Mouse (Mus musculus): ENCODE measurements around the gene Klhl33.
A peak's percentile ranks its signal among the peaks of the same experiment; 100 is the strongest.
"Not testable (repeated sequence)": the region's sequence is repeated elsewhere in the genome, so short reads cannot be mapped to it uniquely, and the experiment has no call there.

Gene Klhl33

GRCm38 (mm10) chr14:50897374-50897765, at the start of gene Klhl33:
Gene Klhl33, minus strand, starts transcription at chr14:50897507.
- no peak for DNase-seq (ENCODE audit: low spot score in 2 of 2)

GRCm38 (mm10) chr14:50945526-50945925, 48.2 kb upstream of the Klhl33 start:
- DNase-seq (ENCODE audit: low spot score in 2 of 2), result not testable (repeated sequence)

DNA sequence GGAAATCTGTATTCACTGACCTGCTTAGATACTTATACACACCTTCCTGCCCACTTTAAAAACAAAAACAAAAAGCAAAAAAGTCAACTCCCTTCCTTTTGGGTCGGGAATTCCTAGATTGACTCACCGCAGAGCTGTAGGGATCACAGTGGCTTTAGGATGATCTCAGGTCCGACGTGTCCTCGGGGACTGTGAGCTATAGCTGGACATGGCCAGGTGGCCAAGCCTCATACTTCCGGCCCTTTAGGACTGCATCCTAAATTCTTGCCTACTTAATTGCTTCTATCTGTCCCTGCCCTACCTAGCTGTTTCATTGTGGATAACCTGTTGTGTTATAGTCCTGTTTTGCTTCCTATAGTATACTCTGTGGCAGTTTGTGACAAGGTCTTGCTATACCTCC, 47.8 kb upstream of the Klhl33 start:
- DNase-seq (ENCODE audit: low spot score in 2 of 2), result not testable (repeated sequence)

DNA sequence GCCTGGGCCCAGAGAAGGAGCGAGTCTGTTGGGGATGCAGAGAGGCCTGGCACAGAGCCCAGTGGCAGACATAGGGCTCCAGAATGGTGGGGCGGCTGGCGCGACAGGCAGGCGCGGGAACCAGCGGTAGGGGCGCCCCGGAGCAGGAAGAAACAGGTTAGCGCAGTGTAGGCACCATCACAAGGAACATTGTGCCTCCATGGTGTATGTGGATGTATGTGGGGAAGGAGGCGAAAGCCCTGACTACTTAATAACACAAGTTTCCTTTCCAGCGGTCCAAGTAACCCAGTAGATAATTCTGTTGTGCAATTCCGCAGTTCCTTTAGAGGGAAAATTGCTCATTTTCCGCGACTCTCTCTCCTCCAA, 47.3 kb upstream of the Klhl33 start:
- not testable (repeated sequence) for DNase-seq (ENCODE audit: low spot score in 2 of 2)

DNA sequence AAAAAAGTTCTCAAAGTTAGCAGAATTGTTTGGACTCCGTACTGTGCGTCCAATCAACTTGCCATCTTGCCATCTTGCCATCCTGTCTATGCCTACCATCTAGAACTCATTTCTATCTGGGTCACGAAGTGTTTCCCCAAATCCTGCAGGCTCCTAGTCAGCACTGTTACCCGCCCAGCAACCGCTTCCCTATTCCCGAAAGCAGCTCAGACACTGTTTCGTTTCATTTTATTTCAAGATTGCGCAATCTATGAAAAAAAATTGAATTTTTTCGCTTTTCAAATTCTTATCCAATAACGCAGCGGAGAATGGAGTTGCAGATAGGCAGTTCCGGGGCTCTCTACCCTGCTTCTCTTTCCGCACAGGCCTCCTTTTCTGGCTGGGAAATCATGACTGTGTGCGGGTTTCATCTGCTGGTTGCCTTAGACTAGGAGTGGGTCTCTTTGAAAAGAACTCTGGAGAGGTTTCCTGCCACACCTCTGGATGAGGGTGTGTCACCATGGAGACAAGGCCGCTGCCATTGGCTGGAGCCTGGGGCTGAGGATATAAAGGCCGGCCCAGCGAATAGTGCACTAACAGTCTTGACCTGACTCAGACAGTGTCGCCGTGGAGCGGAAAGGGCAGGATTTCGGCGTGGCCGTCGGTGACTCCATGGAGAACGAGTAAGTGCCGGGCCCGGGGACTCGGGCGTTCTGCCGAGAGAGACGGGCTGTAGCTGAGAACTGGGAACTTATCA, 46.8 kb upstream of the Klhl33 start, which contains the start of gene Gm49342:
Gene Gm49342, plus strand, starts transcription at position 586 of the 736 bp plus-strand sequence.
- DNase-seq (ENCODE audit: low spot score in 2 of 2), result peak; percentile 94 to 98

- no peak for DNase-seq (ENCODE audit: low spot score in 2 of 2)
Observed at GRCm38 (mm10) chr14:50938940-50939339, 41.6 kb upstream of the Klhl33 start.

- no peak for DNase-seq (ENCODE audit: low spot score in 2 of 2)
Observed at GRCm38 (mm10) chr14:50938119-50938908, 41.0 kb upstream of the Klhl33 start.

DNA sequence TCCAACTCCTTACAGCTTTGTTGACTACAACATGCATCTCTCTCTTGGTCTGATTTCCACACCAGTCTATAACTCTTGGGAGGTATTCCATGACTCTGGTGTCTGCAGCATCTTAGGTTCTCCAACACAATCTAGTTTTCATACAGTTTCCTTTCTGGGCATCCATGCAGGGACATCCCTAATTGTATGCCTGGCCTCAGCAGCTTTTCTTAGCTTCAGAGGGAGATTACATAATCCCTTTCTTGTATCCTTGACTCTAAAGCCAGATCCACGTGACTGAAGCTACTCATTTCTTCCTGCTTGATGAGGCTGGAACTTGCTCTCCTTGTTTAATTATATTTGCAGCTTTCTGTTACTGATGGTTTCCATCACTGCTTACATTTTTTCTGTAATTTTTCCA, 39.3 kb upstream of the Klhl33 start:
- DNase-seq (ENCODE audit: low spot score in 2 of 2), result no peak

DNA sequence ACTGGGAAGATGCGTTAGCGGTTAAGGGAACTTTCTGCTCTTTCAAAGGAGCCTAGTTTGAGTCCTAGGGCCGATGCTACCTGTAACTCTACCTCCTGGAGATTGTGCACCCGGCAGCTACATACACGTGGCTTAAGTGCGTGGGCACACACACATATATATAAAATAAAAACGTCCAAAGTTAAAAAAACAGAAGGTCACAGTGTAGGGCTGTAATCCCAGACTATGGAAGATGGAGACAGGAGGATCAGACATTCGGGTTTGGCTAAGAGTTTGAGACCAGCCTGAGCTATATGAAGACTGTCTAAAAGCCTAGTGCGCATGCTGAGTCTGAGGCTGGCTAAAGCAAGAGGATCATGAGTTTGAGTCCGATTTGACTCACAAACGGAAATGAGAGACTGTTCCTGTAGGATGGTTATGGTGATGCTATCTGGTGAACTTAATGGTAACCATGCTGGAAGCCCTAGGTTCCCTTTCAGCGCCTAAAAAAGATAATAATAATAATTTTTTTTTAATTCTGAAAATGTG, 34.2 kb upstream of the Klhl33 start:
- no peak for DNase-seq (ENCODE audit: low spot score in 2 of 2)

DNA sequence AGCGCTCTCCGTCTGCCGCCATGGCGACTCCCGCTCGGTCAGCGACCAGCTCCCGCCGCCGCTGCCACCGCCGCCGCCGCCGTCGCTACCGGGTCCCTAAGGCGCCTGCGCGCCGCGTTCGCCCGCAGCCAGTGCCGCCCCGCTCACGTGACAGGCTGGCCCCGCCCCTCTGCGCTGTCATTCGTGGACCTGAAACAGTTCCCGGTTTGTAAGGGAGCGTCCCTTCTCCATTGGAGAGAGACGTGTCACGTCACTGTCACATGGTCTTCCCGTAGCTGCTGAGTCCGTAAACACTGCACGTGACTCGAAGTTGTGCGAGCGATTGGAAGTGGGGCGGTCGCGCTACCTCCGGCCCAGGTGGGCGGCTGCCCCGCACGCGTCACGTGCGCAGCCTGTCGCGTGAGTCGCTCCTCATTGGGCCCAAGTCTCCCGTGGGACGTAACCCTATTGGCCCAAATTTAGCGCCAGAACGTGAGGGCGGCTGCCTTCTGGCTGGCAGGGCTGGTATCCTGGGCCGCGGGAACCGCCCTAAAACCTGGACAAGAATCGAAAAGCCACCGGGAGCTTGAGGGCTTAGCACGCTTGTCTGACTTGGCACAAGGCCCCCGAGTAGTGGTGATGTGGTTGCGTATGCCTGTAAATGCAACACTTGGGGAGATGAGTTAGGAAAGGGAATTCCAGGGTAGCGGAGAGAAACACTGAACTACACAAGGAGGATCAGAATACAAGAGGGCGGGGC, 33.6 kb upstream of the Klhl33 start, which contains the start of the genes Pip4p1 and Pnp:
Gene Pip4p1, minus strand, starts transcription at position 103 of the 739 bp plus-strand sequence.
Gene Pnp, plus strand, starts transcription at position 329 of the 739 bp plus-strand sequence.
- peak; percentile 99 for DNase-seq (ENCODE audit: low spot score in 2 of 2)

DNA sequence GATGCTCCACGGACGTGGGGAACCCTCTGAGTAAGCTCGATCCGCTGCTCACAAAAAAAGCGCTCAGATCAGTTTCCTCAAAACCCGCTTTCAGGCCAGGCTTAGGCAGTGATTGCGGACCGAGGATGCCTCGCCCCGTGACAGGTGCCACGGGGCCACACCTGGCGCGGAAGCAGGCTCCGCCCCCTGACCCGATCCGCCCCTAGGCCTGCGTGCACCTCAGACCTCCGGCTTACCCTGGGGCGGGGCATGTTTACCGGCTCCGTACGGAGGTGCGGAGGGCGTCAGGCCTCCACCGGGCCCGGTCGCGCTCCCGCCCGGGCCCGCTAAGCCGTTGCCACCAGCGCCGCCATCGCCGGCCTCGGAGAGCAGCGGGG, 33.1 kb upstream of the Klhl33 start:
- peak in 1 of 2 experiments; percentile 73 for DNase-seq (ENCODE audit: low spot score in 2 of 2)

DNA sequence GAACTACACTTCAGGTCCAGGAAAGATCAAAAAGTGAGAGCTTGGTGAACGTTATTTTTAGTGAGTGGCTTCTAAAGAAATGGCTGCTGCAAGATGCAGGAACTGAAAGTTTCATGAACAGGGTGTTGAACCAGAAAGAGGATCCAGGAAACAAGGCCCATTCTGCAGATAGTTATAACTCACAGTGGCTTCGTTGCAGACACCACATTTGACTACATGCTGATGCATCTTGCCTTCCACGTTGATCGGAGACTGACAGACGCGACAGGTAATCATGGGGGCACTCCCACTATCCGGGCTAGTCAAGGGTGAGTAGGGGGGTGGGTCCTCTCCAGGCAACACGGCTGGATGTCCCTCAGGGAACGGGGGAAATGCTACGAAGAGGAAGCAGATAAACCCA, 32.6 kb upstream of the Klhl33 start:
- DNase-seq (ENCODE audit: low spot score in 2 of 2), result peak; percentile 33 to 69

DNA sequence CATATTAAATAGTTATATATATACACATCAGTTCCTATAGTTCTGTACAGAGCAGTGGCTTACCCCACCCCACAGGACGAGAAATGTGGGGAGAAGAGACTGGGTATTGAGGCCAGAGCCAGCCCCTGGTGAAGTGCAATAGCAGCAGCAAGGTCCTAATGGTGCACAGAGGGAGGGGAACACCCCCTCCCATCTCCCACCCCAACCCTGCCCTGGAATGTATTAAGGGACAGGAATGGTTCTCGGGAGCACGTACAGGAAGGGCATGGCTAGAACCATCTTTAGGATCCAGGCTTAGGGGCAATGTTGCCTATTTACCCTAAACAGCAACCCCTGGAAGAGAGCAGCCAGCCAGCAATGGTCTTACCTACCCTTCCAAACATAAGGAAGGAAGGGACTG, 30.1 kb upstream of the Klhl33 start:
- DNase-seq (ENCODE audit: low spot score in 2 of 2), result no peak

DNA sequence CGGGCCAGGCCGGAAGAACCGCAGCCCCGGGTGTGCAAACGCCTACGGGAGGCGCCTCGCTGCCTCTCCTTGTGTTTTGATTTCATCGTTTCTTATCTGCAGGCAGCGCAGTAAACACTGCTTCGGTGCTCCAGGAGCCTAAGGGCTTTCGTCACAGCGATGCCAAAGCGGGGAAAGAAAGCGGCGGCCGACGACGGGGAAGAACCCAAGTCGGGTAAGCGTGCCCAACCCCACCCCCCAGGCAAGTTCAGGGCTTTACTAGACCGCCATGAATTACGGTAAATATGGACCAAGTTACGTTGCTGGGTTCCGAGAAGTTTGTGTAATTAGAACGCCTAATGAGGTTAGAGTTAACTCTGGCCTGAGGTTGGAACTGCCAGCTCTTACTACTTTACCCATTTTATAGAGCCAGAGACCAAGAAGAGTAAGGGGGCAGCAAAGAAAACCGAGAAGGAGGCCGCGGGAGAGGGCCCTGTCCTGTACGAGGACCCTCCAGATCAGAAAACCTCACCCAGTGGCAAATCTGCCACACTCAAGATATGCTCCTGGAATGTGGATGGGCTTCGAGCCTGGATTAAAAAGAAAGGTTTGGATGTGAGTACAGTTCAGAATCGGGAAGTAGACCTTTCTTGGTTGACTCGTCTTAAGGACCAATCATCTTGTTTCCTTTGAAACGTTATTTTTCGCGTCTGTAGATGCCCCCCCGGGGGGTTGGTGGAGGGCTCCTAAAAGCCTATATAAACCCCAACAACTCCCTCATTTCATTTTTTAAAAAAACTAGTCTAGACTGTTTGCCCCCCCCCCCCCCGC, 28.0 kb upstream of the Klhl33 start:
- no peak for DNase-seq (ENCODE audit: low spot score in 2 of 2)

GRCm38 (mm10) chr14:50924281-50925064, 27.2 kb upstream of the Klhl33 start, which contains the start of the genes Osgep and Apex1:
Gene Osgep, minus strand, starts transcription at chr14:50924893.
Gene Apex1, plus strand, starts transcription at chr14:50924968.
- DNase-seq (ENCODE audit: low spot score in 2 of 2), result peak; percentile 95 to 96

DNA sequence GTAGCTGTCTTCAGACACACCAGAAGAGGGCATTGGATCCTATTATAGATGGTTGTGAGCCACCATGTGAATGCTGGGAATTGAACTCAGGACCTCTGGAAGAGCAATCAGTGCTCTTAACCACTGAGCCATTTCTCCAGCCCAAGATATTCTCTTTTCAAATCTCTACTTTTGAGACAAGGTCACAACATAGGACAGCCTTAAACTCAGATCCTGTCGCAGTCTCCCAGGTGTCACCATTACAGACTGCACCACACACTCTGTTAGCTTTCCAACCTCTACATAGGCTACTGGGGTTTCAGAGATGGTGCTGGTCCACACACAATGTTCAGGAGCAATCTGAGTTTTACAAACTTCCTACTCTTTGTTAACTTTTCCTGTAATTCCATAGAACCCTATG, 26.1 kb upstream of the Klhl33 start:
- DNase-seq (ENCODE audit: low spot score in 2 of 2), result not testable (repeated sequence)

- no peak for DNase-seq (ENCODE audit: low spot score in 2 of 2)
Observed at GRCm38 (mm10) chr14:50911356-50911755, 14.0 kb upstream of the Klhl33 start.

DNA sequence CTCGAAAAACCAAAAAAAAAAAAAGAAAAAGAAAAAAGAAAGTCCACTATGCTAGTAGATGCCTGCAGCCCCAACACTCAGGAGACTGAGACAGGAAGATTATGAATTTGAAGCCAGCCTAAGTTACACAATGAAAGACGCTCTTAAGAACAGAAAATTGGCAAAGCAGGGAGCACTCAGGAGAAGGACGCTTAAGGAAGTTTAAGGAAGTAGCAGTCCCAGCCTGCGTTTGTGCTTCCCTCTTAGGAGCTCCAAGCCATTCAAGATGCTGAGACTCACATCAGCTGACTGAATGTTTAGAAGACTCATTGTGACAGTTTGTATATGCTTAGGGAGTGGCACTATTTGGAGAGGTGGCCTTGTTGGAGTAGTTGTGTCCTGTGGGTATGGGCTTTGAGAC, 10.8 kb upstream of the Klhl33 start:
- DNase-seq (ENCODE audit: low spot score in 2 of 2), result no peak

DNA sequence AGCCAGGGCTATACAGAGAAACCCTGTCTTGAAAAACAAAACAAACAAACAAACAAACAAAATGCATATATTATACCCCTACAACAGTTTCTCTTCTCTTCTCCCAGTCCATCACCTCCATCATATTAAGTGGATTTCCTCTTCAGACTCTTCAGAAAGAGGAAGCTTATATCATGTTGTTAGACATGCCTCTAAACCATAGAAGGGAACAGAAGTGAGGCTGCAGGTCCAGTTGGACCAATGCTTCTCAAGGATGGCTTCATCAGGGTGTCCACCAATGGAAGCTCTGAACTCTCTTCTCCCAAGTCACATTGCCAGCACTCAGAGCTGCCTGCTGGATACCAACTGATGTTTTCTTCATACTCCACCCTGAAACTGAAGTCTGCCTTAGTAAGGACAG, 8.0 kb upstream of the Klhl33 start:
- DNase-seq (ENCODE audit: low spot score in 2 of 2), result not testable (repeated sequence)

- DNase-seq (ENCODE audit: low spot score in 2 of 2), result no peak
Observed at GRCm38 (mm10) chr14:50904828-50905129, 7.5 kb upstream of the Klhl33 start.

Data from spleen, postnatal 4 days (tissue).